Comparison of ENCODE assay signal across 9 mouse cellular contexts in the genomic region with DNA sequence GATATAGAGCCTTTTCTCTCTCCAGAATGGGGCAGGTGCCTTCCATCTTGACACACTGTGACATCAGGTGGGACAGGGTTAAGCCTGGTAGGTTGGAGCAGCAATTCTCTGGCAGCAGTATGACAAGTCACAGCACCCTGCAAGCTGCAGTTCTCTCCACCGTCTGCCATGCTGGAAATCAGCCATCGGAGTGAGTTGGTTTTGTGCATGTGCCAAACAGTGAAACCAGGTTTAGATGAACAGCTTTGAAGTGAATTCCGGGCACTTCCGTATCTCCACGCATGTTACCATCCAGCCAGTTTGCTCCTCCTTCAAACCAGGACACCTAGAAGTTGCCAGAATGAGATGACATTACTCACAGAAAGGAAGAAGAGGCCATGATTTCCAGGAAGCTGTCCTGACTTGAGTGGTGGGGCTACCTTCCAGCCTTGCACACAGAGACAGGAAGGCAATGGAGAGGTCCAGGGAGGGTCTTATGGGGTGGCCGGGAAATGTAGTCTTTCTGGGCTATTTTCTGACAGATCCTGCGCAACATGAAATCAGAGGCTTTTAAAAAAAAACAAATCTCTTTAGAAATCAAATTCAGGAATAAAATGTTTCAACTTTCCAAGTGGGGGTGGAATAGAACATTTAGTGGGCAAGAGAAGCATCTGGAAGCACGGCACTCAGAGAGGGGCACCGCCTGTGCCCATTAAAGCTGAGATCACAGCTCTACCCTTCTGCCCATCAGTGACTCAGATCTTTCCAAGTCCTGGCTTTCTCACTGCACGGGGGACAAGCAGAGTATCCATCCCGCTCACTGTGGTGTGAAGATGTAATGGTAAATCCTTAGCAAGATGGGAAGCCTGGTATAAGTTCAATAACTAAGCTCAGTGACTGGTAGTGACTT. TPM values are rescaled to one million over a fixed set of nuclear protein-coding genes. Genes with fewer than 3 reads are reported as not detected.
DNase-seq lines count a peak whose midpoint lies in the region; ATAC-seq and TF ChIP-seq lines count a peak whose summit lies in the region.
"Had no signal": no experiment of that assay in that cellular context is flagged by ENCODE, and none has a peak within 500 bp of the region (broad histone marks: within the 10 kb centered on the region; RNA-seq: fewer than 3 reads in every experiment).

No protein-coding gene starts in this region.

- H3K27ac ChIP-seq in liver, adult 2 months (replicated peaks; ENCODE audit: insufficient read depth, low read depth, low read length), result no peak overlapping the region
- no peak overlapping the region for H3K27ac ChIP-seq in liver, postnatal 0 days (ENCODE audit: low read depth)
- H3K27ac ChIP-seq: neural tube, embryonic 12.5 days had no signal

- ATAC-seq in liver, postnatal 0 days, result no peak

- TF ChIP-seq POLR2A in liver, adult 2 months (IDR thresholded peaks at IDR 0.05; ENCODE audit: extremely low read depth, insufficient read depth, low read length), result no peak

- peak; percentile 75 for DNase-seq in liver, adult 2 months (ENCODE audit: extremely low read depth, low read depth, low spot score)
- no peak for DNase-seq in liver, postnatal 0 days
- DNase-seq in cerebellum, postnatal 10 days, result peak; percentile 96 to 98
- DNase-seq in layer of hippocampus, adult 9-11 months, result peak; percentile 85
- DNase-seq in right cerebral cortex, postnatal 14 days, result peak; percentile 51
- no peak for DNase-seq in lung, postnatal 10 days
- DNase-seq in kidney, adult 9 months, result no peak
- DNase-seq in T-cell, adult 2 months (ENCODE audit: low spot score), result no peak

- no peaks in the 10 kb centered on the region for H3K27me3 ChIP-seq in liver, adult 2 months (ENCODE audit: control insufficient read depth, insufficient read depth, low read length)
- H3K27me3 ChIP-seq in liver, postnatal 0 days (ENCODE audit: insufficient read depth, low read length), result no peaks in the 10 kb centered on the region
- H3K27me3 ChIP-seq: neural tube, embryonic 12.5 days had no signal

- H3K4me2 ChIP-seq in liver, postnatal 0 days (ENCODE audit: low read depth, low read length), result no peak overlapping the region
- H3K4me2 ChIP-seq: neural tube, embryonic 12.5 days had no signal

- no peak for TF ChIP-seq EP300 in liver, postnatal 0 days (IDR thresholded peaks at IDR 0.05; ENCODE audit: low read depth)

- WGBS in liver, adult 2 months, result 55% methylated on average over 11 of the region's 11 CpGs
- WGBS in liver, postnatal 0 days (ENCODE audit: insufficient replicate concordance), result 73% methylated on average over 11 of the region's 11 CpGs

- no peaks in the 10 kb centered on the region for H3K79me2 ChIP-seq in liver, adult 2 months (ENCODE audit: control insufficient read depth, insufficient read depth, low read length)

- no peaks in the 10 kb centered on the region; the same call in 1 of the 2 replicates for H3K4me1 ChIP-seq in liver, adult 2 months (ENCODE audit: control insufficient read depth, insufficient read depth, low read length)
- peaks cover 14% of the 10 kb centered on the region for H3K4me1 ChIP-seq in liver, postnatal 0 days (ENCODE audit: insufficient read depth)
- H3K4me1 ChIP-seq: neural tube, embryonic 12.5 days had no signal

- H3K36me3 ChIP-seq in liver, adult 2 months (ENCODE audit: control insufficient read depth, insufficient read depth, low read length), result no peaks in the 10 kb centered on the region
- H3K36me3 ChIP-seq in liver, postnatal 0 days (replicated peaks; ENCODE audit: insufficient read depth, low read length), result no peaks in the 10 kb centered on the region
- H3K36me3 ChIP-seq: neural tube, embryonic 12.5 days had no signal

- no peaks in the 10 kb centered on the region for H3K9me3 ChIP-seq in liver, postnatal 0 days (ENCODE audit: low read length)
- H3K9me3 ChIP-seq: neural tube, embryonic 12.5 days had no signal

- no peak overlapping the region for H3K4me3 ChIP-seq in liver, adult 2 months (ENCODE audit: insufficient read depth, low read depth, low read length)
- H3K4me3 ChIP-seq in liver, postnatal 0 days (ENCODE audit: low read depth, low read length), result no peak overlapping the region
- H3K4me3 ChIP-seq: neural tube, embryonic 12.5 days had no signal

- H3K9ac ChIP-seq in liver, adult 2 months (ENCODE audit: low read depth, low read length), result no peak overlapping the region
- no peak overlapping the region for H3K9ac ChIP-seq in liver, postnatal 0 days (replicated peaks)
- H3K9ac ChIP-seq: neural tube, embryonic 12.5 days had no signal

- no peak for TF ChIP-seq CTCF in liver, adult 2 months (IDR thresholded peaks at IDR 0.05; ENCODE audit: low read depth, low read length)
- TF ChIP-seq CTCF in liver, postnatal 0 days (IDR thresholded peaks at IDR 0.05; ENCODE audit: low read depth), result no peak

RNA-seq across cellular contexts. Expression of gene Iqgap2, which starts 20.7 kb away (rescaled TPM):
- 156 and 189 TPM in 2 replicates for total RNA-seq in liver, adult 2 months (2014; rRNA removed)
- polyA plus RNA-seq in liver, adult 2 months (2012; rRNA removed), result 21.4 and 31.5 TPM in 2 replicates
- polyA plus RNA-seq in liver, postnatal 0 days (2015; fragmentation: Nextera tagmentation; extraction: Ambion mirVana), result 23.5 and 24.6 TPM in 2 replicates

Comparison
In these comparisons a context has a peak if more than half of its experiments do, and no peak if none do; other contexts are left out.
1. DNase-seq: peak in liver, adult 2 months (single experiment), cerebellum, postnatal 10 days (2 of 2), layer of hippocampus, adult 9-11 months (single experiment) and right cerebral cortex, postnatal 14 days (single experiment); none in liver, postnatal 0 days (single experiment), lung, postnatal 10 days (single experiment), kidney, adult 9 months (single experiment) and T-cell, adult 2 months (single experiment).